Mouse (Mus musculus) embryonic facial prominence, embryonic 12.5 days (tissue): Measurements from ENCODE around the gene Ntrk2. TPM values are rescaled to one million over a fixed set of nuclear protein-coding genes. Genes with fewer than 3 reads are reported as not detected.
"Not testable (repeated sequence)": the region's sequence is repeated elsewhere in the genome, so short reads cannot be mapped to it uniquely, and the experiment has no call there.

Source experiments
- ATAC-seq: fragments of 200-750 bp; cut with Nextera tagmentation; 2 replicates; pipeline ENCODE4 v1.8.0; 2017; ENCODE audit not compliant: insufficient number of reproducible peaks, insufficient read depth, low FRiP score, low TSS enrichment
- H3K27ac ChIP-seq: fragments of 300-500 bp; sonication (generic); 2 replicates; pipeline ENCODE4 v1.5.1; 2016; ENCODE audit warnings: mild to moderate bottlenecking
- H3K27me3 ChIP-seq: fragments of 300-500 bp; sonication (generic); 2 replicates; pipeline ENCODE4 v1.6.1; 2016; ENCODE audit warnings: mild to moderate bottlenecking, moderate library complexity
- H3K36me3 ChIP-seq: fragments of 300-500 bp; sonication (generic); 2 replicates; pipeline ENCODE4 v1.6.1; 2016; ENCODE audit warnings: mild to moderate bottlenecking
- H3K4me1 ChIP-seq: fragments of 300-500 bp; sonication (generic); 2 replicates; pipeline ENCODE4 v1.6.1; 2016
- H3K4me2 ChIP-seq: fragments of 300-500 bp; sonication (generic); replicated peaks from 2 replicates; pipeline ENCODE4 v1.6.1; 2016; ENCODE audit warnings: mild to moderate bottlenecking, moderate library complexity
- H3K4me3 ChIP-seq: fragments of 300-500 bp; sonication (generic); 2 replicates; pipeline ENCODE4 v1.5.1; 2016; ENCODE audit warnings: mild to moderate bottlenecking
- H3K9ac ChIP-seq: fragments of 300-500 bp; sonication (generic); 2 replicates; pipeline ENCODE4 v1.6.1; 2016; ENCODE audit warnings: mild to moderate bottlenecking, moderate library complexity
- H3K9me3 ChIP-seq: fragments of 300-500 bp; sonication (generic); 2 replicates; pipeline ENCODE4 v1.6.1; 2016; ENCODE audit warnings: mild to moderate bottlenecking, moderate library complexity
- WGBS: fragments of 180-500 bp; shearing (Covaris S2); methylation state at CpG from one replicate; pipeline ENCODE4 v1.1.7; 2016; 5-methylcytosine and 5-hydroxymethylcytosine counted together
- polyA plus RNA-seq: library from polyadenylated mRNA; unstranded; fragments of >200 nt; fragmentation: Nextera tagmentation; extraction: Ambion mirVana; gene quantifications from 2 replicates; pipeline ENCODE4 v1.2.1, GENCODE M21; 2016

Ntrk2 gene
- polyA plus RNA-seq, 1 experiment from 2014 or later = 29.2 TPM

DNA sequence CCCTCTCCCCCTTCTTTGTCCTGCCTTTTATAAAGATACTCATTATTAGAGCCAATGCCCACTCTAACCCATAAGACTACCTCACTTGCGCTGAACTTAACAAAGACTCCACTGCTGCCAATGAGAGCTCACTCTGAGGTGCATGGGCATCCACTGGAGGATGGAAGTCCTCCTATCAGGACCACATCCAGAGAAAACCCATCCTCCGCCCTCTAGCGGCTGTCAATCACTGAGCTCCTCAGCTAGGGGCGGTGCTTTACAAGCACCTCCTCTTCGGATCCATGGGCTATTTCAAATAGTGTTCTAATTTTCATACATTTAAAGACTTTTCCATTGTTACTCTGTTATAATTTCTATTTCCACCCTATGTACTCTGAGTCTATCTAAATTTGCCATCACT, 210.8 kb downstream of the Ntrk2 start:
- Histone ChIP-seq H3K4me2 (no peak overlapping the region), H3K9me3 (no peaks in the 10 kb centered on the region), H3K4me1 (peaks cover 5% of the 10 kb centered on the region), H3K9ac (no peak overlapping the region), H3K36me3 (no peaks in the 10 kb centered on the region), H3K4me3 (no peak overlapping the region), H3K27ac (no peak overlapping the region), H3K27me3 (no peaks in the 10 kb centered on the region)
- ATAC-seq = no peak
- 52% methylated on average over 5 of the region's 5 CpGs for WGBS

DNA sequence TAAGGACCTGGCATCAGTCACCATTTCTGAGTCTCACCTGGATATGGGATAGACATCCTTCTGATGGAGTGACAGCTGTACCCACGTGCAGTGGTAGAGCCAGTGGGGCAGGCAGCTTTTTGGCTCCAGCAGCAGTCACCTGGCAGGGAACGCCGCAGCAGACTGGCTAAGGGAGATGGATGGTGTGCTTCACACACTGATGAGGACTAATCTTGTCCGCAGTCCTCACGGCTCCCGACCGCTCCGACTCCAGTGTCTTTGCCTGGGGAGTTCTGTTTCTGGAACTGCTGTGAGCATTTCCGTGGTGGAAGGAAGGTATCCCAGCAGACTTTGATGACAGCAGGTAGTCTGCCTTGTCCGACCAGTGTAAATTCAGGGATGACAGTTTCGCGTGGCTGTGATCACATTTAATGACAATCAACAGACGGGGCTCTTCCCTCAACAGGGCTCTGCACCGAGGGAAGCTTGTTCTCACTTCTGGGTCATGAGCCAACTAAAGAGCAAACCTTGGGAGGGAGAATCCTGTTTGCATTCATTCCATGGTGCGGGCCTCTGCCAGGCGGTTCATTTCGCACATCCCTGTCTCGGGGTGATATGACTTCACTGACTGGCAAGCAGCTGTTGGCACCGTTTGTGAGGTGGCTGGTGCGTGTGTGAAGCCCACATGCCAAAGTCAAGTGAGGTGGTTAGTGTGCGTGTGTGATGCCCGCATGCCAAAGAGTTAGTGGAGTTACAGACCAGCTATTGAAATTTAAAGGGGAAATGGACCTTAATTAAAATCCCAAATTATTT, 216.1 kb downstream of the Ntrk2 start:
- Histone ChIP-seq H3K27me3 (no peaks in the 10 kb centered on the region), H3K27ac (no peak overlapping the region), H3K9ac (no peak overlapping the region), H3K9me3 (peaks cover 5% of the 10 kb centered on the region; the same call in 1 of the 2 replicates), H3K4me3 (no peak overlapping the region), H3K4me2 (no peak overlapping the region), H3K36me3 (no peaks in the 10 kb centered on the region), H3K4me1 (no peaks in the 10 kb centered on the region)
- WGBS = 91% methylated on average over 22 of the region's 22 CpGs
- ATAC-seq = no peak

DNA sequence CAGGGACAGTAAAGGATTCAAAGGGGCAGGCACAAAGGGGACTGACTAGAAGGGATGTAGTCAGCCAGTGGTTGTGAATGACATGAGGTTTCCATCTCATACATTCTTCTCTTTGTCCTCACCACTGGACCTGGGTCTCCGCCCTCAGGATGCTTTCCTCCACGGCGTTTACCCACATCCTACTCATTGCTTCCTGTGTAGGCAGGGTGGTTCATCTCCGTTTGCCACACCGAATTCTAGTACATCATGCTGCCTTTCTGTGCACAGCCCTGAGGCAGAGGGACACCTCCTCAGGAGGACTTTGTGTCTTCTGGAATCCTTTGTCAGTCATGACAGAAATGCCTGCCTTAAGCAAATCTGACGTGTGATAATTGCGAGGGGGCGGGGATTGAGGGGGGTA, 219.3 kb downstream of the Ntrk2 start:
- no peaks in the 10 kb centered on the region for H3K36me3 ChIP-seq
- WGBS = 69% methylated on average over 8 of the region's 8 CpGs
- H3K27me3 ChIP-seq = no peaks in the 10 kb centered on the region
- no peak overlapping the region for H3K4me2 ChIP-seq
- ATAC-seq = no peak
- H3K9ac ChIP-seq = no peak overlapping the region
- no peak overlapping the region for H3K27ac ChIP-seq
- H3K4me3 ChIP-seq = no peak overlapping the region
- H3K9me3 ChIP-seq = peaks cover 5% of the 10 kb centered on the region; the same call in 1 of the 2 replicates
- no peaks in the 10 kb centered on the region for H3K4me1 ChIP-seq

DNA sequence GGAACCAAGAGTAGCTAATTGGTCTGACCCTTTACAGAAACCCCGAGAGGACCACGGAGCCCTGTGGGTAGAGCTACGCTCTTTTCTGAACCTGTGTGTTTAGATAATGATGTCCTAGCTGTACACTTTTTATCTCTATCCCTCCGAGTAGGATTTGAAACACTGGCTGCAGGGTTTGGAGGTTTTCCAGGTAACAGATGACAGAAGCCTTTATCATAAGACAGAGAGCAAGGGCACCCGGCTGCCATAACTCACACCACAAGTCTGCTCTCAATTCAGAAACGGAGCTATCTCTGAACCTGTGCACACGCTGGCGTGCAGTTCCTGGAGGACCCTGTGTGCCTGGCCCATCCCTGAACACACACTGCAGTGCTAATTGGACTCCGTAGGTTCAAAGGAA, 221.1 kb downstream of the Ntrk2 start:
- Histone ChIP-seq H3K36me3 (no peaks in the 10 kb centered on the region), H3K9ac (no peak overlapping the region), H3K4me3 (no peak overlapping the region), H3K27me3 (no peaks in the 10 kb centered on the region), H3K4me2 (no peak overlapping the region), H3K4me1 (no peaks in the 10 kb centered on the region), H3K9me3 (peaks cover 5% of the 10 kb centered on the region; the same call in 1 of the 2 replicates), H3K27ac (no peak overlapping the region)
- no peak for ATAC-seq
- WGBS = 81% methylated on average over 9 of the region's 9 CpGs

DNA sequence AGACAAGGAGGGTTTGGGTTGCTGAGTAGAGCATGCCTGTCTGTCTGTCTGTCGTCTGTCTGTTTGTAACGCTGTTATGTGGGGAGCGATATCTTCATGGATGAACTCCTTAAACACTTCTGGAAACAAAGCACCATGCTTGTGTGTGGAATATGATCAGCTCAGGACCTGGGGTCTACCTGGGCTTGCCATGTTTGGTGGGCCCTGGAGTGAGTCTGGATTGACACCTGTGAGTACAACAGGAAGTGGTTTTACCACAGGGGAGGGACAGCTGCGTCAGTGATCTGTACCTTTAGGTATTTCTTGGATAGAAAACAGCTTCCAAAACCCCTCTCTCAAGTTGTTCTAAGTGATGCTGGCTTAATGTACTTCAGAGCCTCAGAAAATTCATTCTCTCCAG, 222.2 kb downstream of the Ntrk2 start:
- H3K27me3 ChIP-seq = no peaks in the 10 kb centered on the region
- no peak overlapping the region for H3K9ac ChIP-seq
- 88% methylated on average over 4 of the region's 4 CpGs for WGBS
- H3K4me2 ChIP-seq = no peak overlapping the region
- H3K4me1 ChIP-seq = no peaks in the 10 kb centered on the region
- H3K9me3 ChIP-seq = 0 out of 2 replicates have a peak, but pooled peaks cover under 1% of the 10 kb centered on the region
- no peaks in the 10 kb centered on the region for H3K36me3 ChIP-seq
- ATAC-seq = no peak
- H3K4me3 ChIP-seq = no peak overlapping the region
- H3K27ac ChIP-seq = no peak overlapping the region

DNA sequence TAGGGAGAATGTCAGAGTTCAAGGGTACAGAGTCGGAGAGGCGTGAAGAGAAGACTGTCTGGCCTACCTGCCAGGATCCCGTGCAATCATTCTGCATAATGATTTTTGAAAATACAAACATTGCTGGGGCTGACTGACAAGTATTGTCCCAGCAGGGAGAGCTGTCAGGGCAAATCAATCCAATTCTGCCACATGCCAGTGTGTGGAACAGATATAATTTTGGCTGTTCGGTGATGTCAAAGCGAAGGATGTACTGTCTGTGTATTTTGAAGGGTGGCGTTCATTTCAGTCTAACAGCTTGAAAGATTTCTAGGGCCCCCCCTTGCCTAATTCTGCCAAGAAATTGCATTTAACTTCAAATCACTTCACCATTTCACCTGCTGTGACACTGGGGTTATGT, 224.2 kb downstream of the Ntrk2 start:
- ATAC-seq = no peak
- Histone ChIP-seq H3K36me3 (no peaks in the 10 kb centered on the region), H3K4me1 (no peaks in the 10 kb centered on the region), H3K4me2 (no peak overlapping the region), H3K9ac (no peak overlapping the region), H3K4me3 (no peak overlapping the region), H3K9me3 (no peaks in the 10 kb centered on the region), H3K27me3 (no peaks in the 10 kb centered on the region), H3K27ac (no peak overlapping the region)
- WGBS = 87% methylated on average over 6 of the region's 6 CpGs

DNA sequence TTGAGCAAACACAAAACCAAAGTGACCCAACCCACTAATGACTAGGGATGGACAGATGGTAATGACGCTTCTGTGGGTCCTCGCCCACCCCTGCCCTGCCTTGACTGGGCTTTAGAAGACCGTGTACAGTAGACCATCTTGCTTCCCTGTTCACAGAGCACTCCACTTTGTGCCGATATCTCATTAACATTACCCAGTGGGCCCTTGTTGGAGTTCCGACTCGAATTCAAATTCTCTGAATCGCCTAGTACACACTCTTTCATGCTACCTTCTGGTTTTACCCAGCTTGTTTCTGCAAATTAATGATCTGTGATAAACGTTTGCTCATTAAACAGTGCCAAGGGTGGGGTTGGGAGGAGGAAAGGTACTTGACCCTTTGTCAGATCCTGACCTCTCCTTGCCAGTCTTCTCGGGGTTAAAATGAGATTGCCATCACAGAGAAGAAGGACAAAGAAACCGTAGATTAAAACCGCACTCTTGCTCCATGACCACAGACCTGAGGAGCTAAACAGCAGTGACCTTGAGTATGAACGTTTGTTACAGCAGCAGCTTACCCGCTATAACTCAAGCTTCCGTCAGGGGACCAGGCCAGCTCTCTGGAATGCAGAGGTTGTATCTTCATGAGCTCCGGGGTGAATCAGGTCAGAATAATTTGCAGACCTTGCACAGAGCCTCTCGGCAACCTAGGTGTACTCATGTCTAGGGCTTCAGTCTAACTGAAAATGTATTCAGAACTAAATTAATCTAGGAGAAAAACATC, 234.0 kb downstream of the Ntrk2 start:
- H3K4me2 ChIP-seq = no peak overlapping the region
- no peaks in the 10 kb centered on the region for H3K36me3 ChIP-seq
- no peaks in the 10 kb centered on the region for H3K4me1 ChIP-seq
- no peak for ATAC-seq
- WGBS = 77% methylated on average over 16 of the region's 16 CpGs
- no peaks in the 10 kb centered on the region for H3K9me3 ChIP-seq
- no peak overlapping the region for H3K27ac ChIP-seq
- H3K4me3 ChIP-seq = no peak overlapping the region
- no peak overlapping the region for H3K9ac ChIP-seq
- H3K27me3 ChIP-seq = no peaks in the 10 kb centered on the region

DNA sequence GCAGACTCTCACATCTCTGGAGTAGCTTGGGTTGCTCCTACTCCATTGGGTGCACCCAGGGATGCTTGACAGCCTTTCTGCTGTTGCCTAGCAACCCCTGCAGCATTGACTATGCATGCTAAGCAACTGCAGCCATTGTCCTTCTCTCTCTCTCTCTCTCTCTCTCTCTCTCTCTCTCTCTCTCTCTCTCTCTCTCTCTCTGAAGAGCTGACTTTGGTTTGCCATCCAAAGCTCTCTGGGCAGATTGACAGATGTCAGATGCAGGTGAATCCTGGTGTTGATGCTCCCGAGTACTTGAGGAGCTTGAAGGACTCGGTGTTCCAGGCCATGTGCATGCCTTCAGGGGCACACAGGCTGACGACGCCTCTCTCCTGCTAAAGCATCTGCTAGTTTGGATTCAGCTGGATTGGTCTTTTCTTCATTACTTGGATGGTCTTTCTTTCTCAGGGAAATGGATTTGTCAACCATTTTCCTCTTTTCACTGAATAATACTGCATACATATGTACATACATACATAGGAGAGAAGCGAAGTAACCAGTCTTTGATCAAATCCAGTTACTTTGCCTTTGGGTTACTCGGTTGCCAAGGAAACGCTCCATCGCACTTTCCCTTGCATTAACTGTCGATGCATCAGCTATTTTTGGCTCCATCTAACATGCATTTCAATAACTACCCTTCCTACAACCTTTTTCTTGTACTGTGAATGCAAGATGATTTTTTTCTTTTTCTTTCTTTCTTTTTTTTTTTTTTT, 234.8 kb downstream of the Ntrk2 start:
- H3K4me2 ChIP-seq = no peak overlapping the region
- no peak overlapping the region for H3K27ac ChIP-seq
- H3K9me3 ChIP-seq = no peaks in the 10 kb centered on the region
- H3K4me3 ChIP-seq = no peak overlapping the region
- ATAC-seq = peak; percentile 69; the same call in 1 of the 2 replicates
- H3K36me3 ChIP-seq = no peaks in the 10 kb centered on the region
- no peak overlapping the region for H3K9ac ChIP-seq
- WGBS = 48% methylated on average over 9 of the region's 9 CpGs
- H3K4me1 ChIP-seq = no peaks in the 10 kb centered on the region
- H3K27me3 ChIP-seq = no peaks in the 10 kb centered on the region

DNA sequence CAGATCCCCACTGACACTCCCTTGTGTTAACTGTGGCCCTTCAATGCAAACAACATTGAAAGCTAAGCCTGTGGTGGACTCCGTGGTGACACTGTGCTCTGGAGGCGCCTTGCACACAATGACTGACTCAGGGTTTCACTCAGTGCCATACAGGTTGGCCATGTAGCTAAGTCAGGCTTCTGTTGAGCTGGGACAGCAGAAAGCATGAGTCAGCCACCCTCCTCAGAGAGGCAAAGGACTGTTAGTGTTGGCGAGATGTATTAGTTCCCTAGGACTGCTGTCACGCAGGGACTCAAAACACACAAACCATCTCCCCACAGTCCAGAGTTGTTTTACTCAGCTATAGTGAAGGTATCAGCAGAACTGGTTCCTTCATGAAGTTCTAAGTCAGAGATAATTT, 245.8 kb downstream of the Ntrk2 start:
- H3K4me1 ChIP-seq = no peaks in the 10 kb centered on the region
- H3K9me3 ChIP-seq = no peaks in the 10 kb centered on the region
- no peaks in the 10 kb centered on the region for H3K36me3 ChIP-seq
- H3K9ac ChIP-seq = no peak overlapping the region
- H3K27ac ChIP-seq = no peak overlapping the region
- no peaks in the 10 kb centered on the region for H3K27me3 ChIP-seq
- 77% methylated on average over 4 of the region's 4 CpGs for WGBS
- no peak overlapping the region for H3K4me3 ChIP-seq
- H3K4me2 ChIP-seq = no peak overlapping the region
- ATAC-seq = no peak

DNA sequence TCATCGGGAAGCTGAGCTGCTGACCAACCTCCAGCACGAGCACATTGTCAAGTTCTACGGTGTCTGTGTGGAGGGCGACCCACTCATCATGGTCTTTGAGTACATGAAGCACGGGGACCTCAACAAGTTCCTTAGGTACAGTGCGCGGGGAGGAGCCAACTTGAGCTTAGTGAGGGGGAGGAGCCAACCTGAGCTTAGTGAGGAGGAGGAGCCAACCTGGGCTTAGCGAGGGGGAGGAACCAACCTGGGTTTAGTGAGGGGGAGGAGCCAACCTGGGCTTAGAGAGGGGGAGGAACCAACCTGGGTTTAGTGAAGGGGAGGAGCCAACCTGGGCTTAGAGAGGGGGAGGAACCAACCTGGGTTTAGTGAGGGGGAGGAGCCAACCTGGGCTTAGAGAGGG, 248.0 kb downstream of the Ntrk2 start:
- not testable (repeated sequence) for H3K9ac ChIP-seq, H3K27me3 ChIP-seq, H3K4me1 ChIP-seq, H3K9me3 ChIP-seq, ATAC-seq, H3K27ac ChIP-seq, H3K4me3 ChIP-seq, H3K4me2 ChIP-seq, H3K36me3 ChIP-seq
- WGBS = 86% methylated on average over 8 of the region's 8 CpGs

DNA sequence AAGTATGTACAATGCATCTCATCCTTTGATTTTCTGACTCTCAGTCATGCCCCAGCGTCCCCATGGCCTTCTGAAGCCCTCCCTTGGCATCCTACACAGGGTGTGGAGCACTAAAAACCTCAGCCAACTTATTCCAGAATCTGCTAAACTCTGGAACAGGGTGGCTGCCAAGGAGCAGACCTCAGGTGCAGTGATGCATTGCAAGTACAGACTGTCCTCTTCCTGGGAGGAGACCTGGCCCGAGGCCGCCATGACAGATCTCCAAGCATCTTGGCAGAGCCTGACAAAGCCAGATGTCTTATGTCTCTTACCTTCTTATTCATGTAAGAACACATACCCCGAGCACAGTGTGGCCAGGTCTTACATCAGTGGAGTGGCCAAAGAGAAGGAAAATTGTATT, 250.5 kb downstream of the Ntrk2 start:
- H3K36me3 ChIP-seq = no peaks in the 10 kb centered on the region
- no peak for ATAC-seq
- H3K4me2 ChIP-seq = no peak overlapping the region
- no peak overlapping the region for H3K27ac ChIP-seq
- 0 out of 2 replicates have a peak, but pooled peaks cover 3% of the 10 kb centered on the region for H3K4me1 ChIP-seq
- 84% methylated on average over 4 of the region's 4 CpGs for WGBS
- H3K9me3 ChIP-seq = no peaks in the 10 kb centered on the region
- no peak overlapping the region for H3K4me3 ChIP-seq
- H3K9ac ChIP-seq = no peak overlapping the region
- H3K27me3 ChIP-seq = no peaks in the 10 kb centered on the region
